Mouse (Mus musculus): ENCODE results near the gene Hc.

Hc gene

GRCm38 (mm10) chr2:35061338-35061737 lies at the start of gene Hc:
Gene Hc, minus strand, starts transcription at chr2:35061438.
- DNase-seq (ENCODE audit: low spot score in 2 of 2) = no peak

- no peak for DNase-seq (ENCODE audit: low spot score in 2 of 2)
Observed at GRCm38 (mm10) chr2:35110521-35110920, 49.3 kb upstream of the Hc start.

- DNase-seq (ENCODE audit: low spot score in 2 of 2) = no peak
Observed at GRCm38 (mm10) chr2:35109924-35110304, 48.7 kb upstream of the Hc start.

- peak; percentile 78 to 94 for DNase-seq (ENCODE audit: low spot score in 2 of 2)
Observed at GRCm38 (mm10) chr2:35109141-35109923, 48.1 kb upstream of the Hc start, which contains the start of gene Cntrl. Gene Cntrl, plus strand, starts transcription at chr2:35109492.

- DNase-seq (ENCODE audit: low spot score in 2 of 2) = peak in 1 of 2 experiments; percentile 55
Observed at GRCm38 (mm10) chr2:35108712-35109111, 47.5 kb upstream of the Hc start.

GRCm38 (mm10) chr2:35107984-35108635 lies 46.9 kb upstream of the Hc start:
- DNase-seq (ENCODE audit: low spot score in 2 of 2) = peak in 1 of 2 experiments; percentile 16

- no peak for DNase-seq (ENCODE audit: low spot score in 2 of 2)
Observed at GRCm38 (mm10) chr2:35104843-35105242, 43.6 kb upstream of the Hc start.

GRCm38 (mm10) chr2:35103558-35103957 lies 42.3 kb upstream of the Hc start:
- no peak for DNase-seq (ENCODE audit: low spot score in 2 of 2)

- no peak for DNase-seq (ENCODE audit: low spot score in 2 of 2)
Observed at GRCm38 (mm10) chr2:35102777-35103176, 41.5 kb upstream of the Hc start.

GRCm38 (mm10) chr2:35101443-35101842 lies 40.2 kb upstream of the Hc start, which contains the start of gene AI182371:
Gene AI182371, minus strand, starts transcription at chr2:35101543.
- DNase-seq (ENCODE audit: low spot score in 2 of 2) = no peak

- no peak for DNase-seq (ENCODE audit: low spot score in 2 of 2)
Observed at GRCm38 (mm10) chr2:35100529-35100928, 39.3 kb upstream of the Hc start.

GRCm38 (mm10) chr2:35087418-35087817 lies 26.2 kb upstream of the Hc start:
- peak in 1 of 2 experiments; percentile 11 for DNase-seq (ENCODE audit: low spot score in 2 of 2)

GRCm38 (mm10) chr2:35079166-35079565 lies 17.9 kb upstream of the Hc start:
- no peak for DNase-seq (ENCODE audit: low spot score in 2 of 2)

GRCm38 (mm10) chr2:35074328-35074727 lies 13.1 kb upstream of the Hc start:
- DNase-seq (ENCODE audit: low spot score in 2 of 2) = no peak

GRCm38 (mm10) chr2:35072547-35072946 lies 11.3 kb upstream of the Hc start:
- DNase-seq (ENCODE audit: low spot score in 2 of 2) = no peak

GRCm38 (mm10) chr2:35070275-35070674 lies 9.0 kb upstream of the Hc start:
- DNase-seq (ENCODE audit: low spot score in 2 of 2) = no peak

- DNase-seq (ENCODE audit: low spot score in 2 of 2) = no peak
Observed at GRCm38 (mm10) chr2:35069124-35069523, 7.9 kb upstream of the Hc start.

- no peak for DNase-seq (ENCODE audit: low spot score in 2 of 2)
Observed at GRCm38 (mm10) chr2:35067117-35067516, 5.9 kb upstream of the Hc start.

GRCm38 (mm10) chr2:35066525-35067082 lies 5.4 kb upstream of the Hc start:
- no peak for DNase-seq (ENCODE audit: low spot score in 2 of 2)

GRCm38 (mm10) chr2:35063333-35064030 lies 2.2 kb upstream of the Hc start:
- DNase-seq (ENCODE audit: low spot score in 2 of 2) = no peak

GRCm38 (mm10) chr2:35060897-35061296 lies 341 bp downstream of the Hc start:
- DNase-seq (ENCODE audit: low spot score in 2 of 2) = no peak

GRCm38 (mm10) chr2:35060256-35060655 lies 982 bp downstream of the Hc start:
- no peak for DNase-seq (ENCODE audit: low spot score in 2 of 2)
